Mouse (Mus musculus) embryonic facial prominence, embryonic 15.5 days (tissue): ENCODE measurements around the gene Nepro. TPM values are rescaled to one million over a fixed set of nuclear protein-coding genes. Genes with fewer than 3 reads are reported as not detected.

Experiments used
- ATAC-seq: fragments of 200-750 bp; cut with Nextera tagmentation; 2 replicates; pipeline ENCODE4 v1.8.0; 2017; ENCODE audit warnings: low read depth, moderate TSS enrichment; ENCODE audit not compliant: insufficient number of reproducible peaks, low FRiP score, low TSS enrichment
- H3K27ac ChIP-seq: fragments of 300-500 bp; sonication (generic); replicated peaks from 2 replicates; pipeline ENCODE4 v1.5.1; 2015; ENCODE audit warnings: mild to moderate bottlenecking, inconsistent platforms
- H3K27me3 ChIP-seq: fragments of 300-500 bp; sonication (generic); 2 replicates; pipeline ENCODE4 v1.6.1; 2015; ENCODE audit warnings: inconsistent platforms
- H3K36me3 ChIP-seq: fragments of 300-500 bp; sonication (generic); 2 replicates; pipeline ENCODE4 v1.6.1; 2015; ENCODE audit warnings: mild to moderate bottlenecking, inconsistent platforms
- H3K4me1 ChIP-seq: fragments of 300-500 bp; sonication (generic); 2 replicates; pipeline ENCODE4 v1.6.1; 2015; ENCODE audit warnings: inconsistent platforms
- H3K4me2 ChIP-seq: fragments of 300-500 bp; sonication (generic); replicated peaks from 2 replicates; pipeline ENCODE4 v1.6.1; 2015; ENCODE audit warnings: mild to moderate bottlenecking, inconsistent platforms
- H3K4me3 ChIP-seq: fragments of 300-500 bp; sonication (generic); replicated peaks from 2 replicates; pipeline ENCODE4 v1.5.1; 2015; ENCODE audit warnings: mild to moderate bottlenecking, inconsistent platforms
- H3K9ac ChIP-seq: fragments of 300-500 bp; sonication (generic); 2 replicates; pipeline ENCODE4 v1.6.1; 2015; ENCODE audit warnings: inconsistent platforms
- H3K9me3 ChIP-seq: fragments of 300-500 bp; sonication (generic); replicated peaks from 2 replicates; pipeline ENCODE4 v1.6.1; 2016; ENCODE audit warnings: inconsistent platforms
- WGBS: fragments of 180-500 bp; shearing (Covaris S2); methylation state at CpG from one replicate; pipeline ENCODE4 v1.1.7; 2015; 5-methylcytosine and 5-hydroxymethylcytosine counted together
- polyA plus RNA-seq: library from polyadenylated mRNA; unstranded; fragments of >200 nt; fragmentation: Nextera tagmentation; extraction: Ambion mirVana; gene quantifications from 2 replicates; pipeline ENCODE4 v1.2.1, GENCODE M21; 2015

Nepro gene
- polyA plus RNA-seq, 1 experiment from 2014 or later = 7.9 TPM

- ATAC-seq = no peak
- Histone ChIP-seq H3K27ac (no peak overlapping the region), H3K27me3 (no peaks in the 10 kb centered on the region), H3K9me3 (no peaks in the 10 kb centered on the region), H3K9ac (no peak overlapping the region), H3K36me3 (peaks cover 77% of the 10 kb centered on the region), H3K4me1 (no peaks in the 10 kb centered on the region), H3K4me3 (no peak overlapping the region), H3K4me2 (no peak overlapping the region)
- WGBS = 85% methylated on average over 4 of the region's 4 CpGs
These were observed 12.0 kb downstream of the Nepro start for GRCm38 (mm10) chr16:44736118-44736517.

GRCm38 (mm10) chr16:44742753-44743152 lies 18.7 kb downstream of the Nepro start:
- 90% methylated on average over 1 of the region's 1 CpGs for WGBS
- Histone ChIP-seq H3K27ac (no peak overlapping the region), H3K9me3 (no peaks in the 10 kb centered on the region), H3K4me3 (no peak overlapping the region), H3K4me1 (peaks cover 10% of the 10 kb centered on the region), H3K4me2 (no peak overlapping the region), H3K36me3 (peaks cover 30% of the 10 kb centered on the region), H3K27me3 (no peaks in the 10 kb centered on the region), H3K9ac (no peak overlapping the region)
- ATAC-seq = no peak

GRCm38 (mm10) chr16:44745471-44745865 lies 21.4 kb downstream of the Nepro start:
- H3K4me2 ChIP-seq = peak overlapping the region; percentile 69
- H3K27ac ChIP-seq = peak overlapping the region; percentile 98
- 7% methylated on average over 14 of the region's 14 CpGs for WGBS
- H3K9me3 ChIP-seq = no peaks in the 10 kb centered on the region
- H3K27me3 ChIP-seq = no peaks in the 10 kb centered on the region
- H3K4me1 ChIP-seq = peaks cover 10% of the 10 kb centered on the region
- peak overlapping the region; percentile 82 for H3K9ac ChIP-seq
- H3K36me3 ChIP-seq = peaks cover 11% of the 10 kb centered on the region
- ATAC-seq = no peak
- peak overlapping the region; percentile 90 for H3K4me3 ChIP-seq

GRCm38 (mm10) chr16:44745866-44746562 lies 21.9 kb downstream of the Nepro start, which contains the start of gene Gtpbp8:
Gene Gtpbp8 (minus strand): TSS chr16:44746363.
- H3K36me3 ChIP-seq = peaks cover 11% of the 10 kb centered on the region
- peak within 1 kb of the TSS; percentile 90 for H3K4me3 ChIP-seq
- H3K9ac ChIP-seq = peak within 1 kb of the TSS; percentile 82
- no peaks in the 10 kb centered on the region for H3K9me3 ChIP-seq
- H3K27me3 ChIP-seq = no peaks in the 10 kb centered on the region
- WGBS = 0% methylated on average over 47 of the region's 47 CpGs
- peak within 1 kb of the TSS; percentile 69 for H3K4me2 ChIP-seq
- H3K27ac ChIP-seq = peak within 1 kb of the TSS; percentile 98
- H3K4me1 ChIP-seq = peaks cover 10% of the 10 kb centered on the region
- peak; percentile 90 for ATAC-seq

- Histone ChIP-seq H3K9ac (no peak overlapping the region), H3K27ac (no peak overlapping the region), H3K9me3 (no peaks in the 10 kb centered on the region), H3K36me3 (no peaks in the 10 kb centered on the region), H3K27me3 (no peaks in the 10 kb centered on the region), H3K4me1 (peaks cover 10% of the 10 kb centered on the region), H3K4me2 (no peak overlapping the region), H3K4me3 (no peak overlapping the region)
- no peak for ATAC-seq
- 50% methylated on average over 3 of the region's 3 CpGs for WGBS
These were observed 23.9 kb downstream of the Nepro start for GRCm38 (mm10) chr16:44748007-44748406.

- Histone ChIP-seq H3K4me1 (no peaks in the 10 kb centered on the region), H3K36me3 (no peaks in the 10 kb centered on the region), H3K4me2 (no peak overlapping the region), H3K9me3 (no peaks in the 10 kb centered on the region), H3K27me3 (no peaks in the 10 kb centered on the region), H3K27ac (no peak overlapping the region), H3K9ac (no peak overlapping the region), H3K4me3 (no peak overlapping the region)
- WGBS = 77% methylated on average over 8 of the region's 8 CpGs
- ATAC-seq = no peak
These were observed 33.6 kb downstream of the Nepro start for GRCm38 (mm10) chr16:44757700-44758099.

- no peak overlapping the region for H3K9ac ChIP-seq
- no peaks in the 10 kb centered on the region for H3K36me3 ChIP-seq
- H3K4me1 ChIP-seq = no peaks in the 10 kb centered on the region
- H3K4me2 ChIP-seq = no peak overlapping the region
- H3K9me3 ChIP-seq = no peaks in the 10 kb centered on the region
- 63% methylated on average over 1 of the region's 1 CpGs for WGBS
- H3K27me3 ChIP-seq = no peaks in the 10 kb centered on the region
- no peak for ATAC-seq
- H3K4me3 ChIP-seq = no peak overlapping the region
- H3K27ac ChIP-seq = no peak overlapping the region
These were observed 37.7 kb downstream of the Nepro start for GRCm38 (mm10) chr16:44761811-44762210.

GRCm38 (mm10) chr16:44765555-44766319 lies 41.6 kb downstream of the Nepro start, which contains the start of gene Cd200r1:
Gene Cd200r1 (plus strand): TSS chr16:44765736.
- H3K4me2 ChIP-seq = no peak within 1 kb of the TSS
- H3K4me3 ChIP-seq = no peak within 1 kb of the TSS
- no peaks in the 10 kb centered on the region for H3K27me3 ChIP-seq
- WGBS = 77% methylated on average over 22 of the region's 22 CpGs
- H3K27ac ChIP-seq = no peak within 1 kb of the TSS
- no peaks in the 10 kb centered on the region for H3K4me1 ChIP-seq
- H3K9me3 ChIP-seq = no peaks in the 10 kb centered on the region
- no peaks in the 10 kb centered on the region for H3K36me3 ChIP-seq
- H3K9ac ChIP-seq = no peak within 1 kb of the TSS
- ATAC-seq = no peak

GRCm38 (mm10) chr16:44766320-44766892 lies 42.3 kb downstream of the Nepro start:
- H3K27ac ChIP-seq = no peak overlapping the region
- no peaks in the 10 kb centered on the region for H3K27me3 ChIP-seq
- no peak overlapping the region for H3K4me2 ChIP-seq
- H3K4me1 ChIP-seq = no peaks in the 10 kb centered on the region
- no peaks in the 10 kb centered on the region for H3K9me3 ChIP-seq
- WGBS = 82% methylated on average over 9 of the region's 9 CpGs
- no peaks in the 10 kb centered on the region for H3K36me3 ChIP-seq
- no peak overlapping the region for H3K9ac ChIP-seq
- no peak overlapping the region for H3K4me3 ChIP-seq
- no peak for ATAC-seq

GRCm38 (mm10) chr16:44767506-44767905 lies 43.4 kb downstream of the Nepro start:
- 78% methylated on average over 7 of the region's 7 CpGs for WGBS
- H3K27ac ChIP-seq = no peak overlapping the region
- H3K27me3 ChIP-seq = no peaks in the 10 kb centered on the region
- H3K9me3 ChIP-seq = no peaks in the 10 kb centered on the region
- H3K4me1 ChIP-seq = no peaks in the 10 kb centered on the region
- H3K4me3 ChIP-seq = no peak overlapping the region
- no peak for ATAC-seq
- no peak overlapping the region for H3K4me2 ChIP-seq
- no peak overlapping the region for H3K9ac ChIP-seq
- H3K36me3 ChIP-seq = no peaks in the 10 kb centered on the region

- Histone ChIP-seq H3K4me1 (no peaks in the 10 kb centered on the region), H3K4me3 (no peak overlapping the region), H3K9ac (no peak overlapping the region), H3K36me3 (no peaks in the 10 kb centered on the region), H3K27ac (no peak overlapping the region), H3K27me3 (no peaks in the 10 kb centered on the region), H3K9me3 (no peaks in the 10 kb centered on the region), H3K4me2 (no peak overlapping the region)
- 45% methylated on average over 2 of the region's 2 CpGs for WGBS
- ATAC-seq = no peak
These were observed 43.9 kb downstream of the Nepro start for GRCm38 (mm10) chr16:44767967-44768366.
